Mouse (Mus musculus): ENCODE data around the gene Sept10. TPM values are rescaled to one million over a fixed set of nuclear protein-coding genes. Genes with fewer than 3 reads are reported as not detected.

Gene Sept10
- 22.1 and 27.1 TPM in 2 replicates for polyA plus RNA-seq (2012; rRNA removed)

DNA sequence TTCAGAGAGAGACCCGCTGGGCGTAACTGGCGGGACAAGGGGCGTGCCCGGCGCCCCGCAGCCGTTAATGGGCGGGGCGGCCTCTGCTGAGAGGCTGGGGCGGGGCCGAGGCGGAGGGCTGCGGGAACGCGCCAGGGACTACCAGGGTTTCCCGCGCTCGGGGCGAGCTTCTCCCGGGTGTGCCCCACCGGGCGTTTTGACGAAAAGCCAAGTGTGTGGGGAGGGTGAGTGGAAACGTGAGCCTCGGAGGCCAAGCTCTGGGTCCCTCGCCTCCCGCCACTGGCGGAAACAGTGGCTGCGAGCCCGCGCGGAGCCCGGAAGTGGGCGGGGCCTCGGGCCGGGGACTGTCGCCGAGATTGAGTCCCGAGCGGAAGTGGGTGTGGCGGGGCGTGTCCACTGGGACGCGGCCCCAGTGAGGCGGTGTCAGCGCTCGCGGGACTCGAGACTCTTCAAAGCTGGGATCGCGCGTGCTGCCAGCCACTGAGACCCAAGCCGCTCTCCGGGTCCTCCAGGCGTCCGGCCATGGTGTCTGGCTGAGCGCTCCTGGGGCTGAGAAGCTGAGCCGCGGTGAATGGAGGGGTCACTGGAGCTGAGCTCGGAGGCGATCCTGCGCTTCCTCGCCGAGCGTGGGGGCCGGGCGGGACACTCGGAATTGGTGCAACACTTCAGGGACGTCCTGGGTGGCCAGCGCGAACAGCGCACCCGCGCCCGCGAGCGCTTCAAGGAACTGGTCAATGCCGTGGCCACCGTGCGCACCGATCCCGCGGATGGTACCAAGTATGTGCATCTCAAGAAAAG lies at the start of gene Sept10, which contains the start of gene Sowahc:
Sept10 (minus strand) TSS at position 375 of the 798 bp plus-strand sequence.
Sowahc (plus strand) TSS at position 481 of the 798 bp plus-strand sequence.
- TF ChIP-seq POLR2A (IDR thresholded peaks at IDR 0.05; ENCODE audit: borderline replicate concordance, extremely low read depth, insufficient read depth, insufficient read length, poor library complexity, severe bottlenecking) (peak; percentile 83), CTCF (IDR thresholded peaks at IDR 0.05; ENCODE audit: borderline replicate concordance, extremely low read depth, insufficient read depth, insufficient read length) (no peak)
- peak; percentile 97 for DNase-seq (ENCODE audit: low read depth)

DNA sequence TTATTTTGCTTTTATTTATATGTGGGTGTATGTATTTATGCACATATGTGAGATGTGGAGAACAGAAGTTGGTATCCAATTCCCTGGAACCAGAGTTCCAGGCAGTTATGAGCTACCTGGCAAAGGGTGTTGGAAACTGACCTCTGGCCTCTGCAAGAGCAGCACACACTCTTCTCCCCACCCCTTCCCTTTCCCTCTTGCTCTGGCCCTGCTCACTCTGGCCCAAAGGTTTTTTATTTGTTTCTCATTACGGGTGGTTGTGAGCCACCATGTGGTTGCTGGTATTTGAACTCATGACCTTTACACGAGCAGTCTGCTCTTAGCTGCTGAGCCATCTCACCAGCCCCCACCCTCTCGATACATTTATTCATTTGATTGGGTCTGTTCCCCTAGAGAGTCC lies 47.1 kb upstream of the Sept10 start:
- no peak for TF ChIP-seq CTCF (IDR thresholded peaks at IDR 0.05; ENCODE audit: borderline replicate concordance, extremely low read depth, insufficient read depth, insufficient read length)
- DNase-seq (ENCODE audit: low read depth) = no peak

DNA sequence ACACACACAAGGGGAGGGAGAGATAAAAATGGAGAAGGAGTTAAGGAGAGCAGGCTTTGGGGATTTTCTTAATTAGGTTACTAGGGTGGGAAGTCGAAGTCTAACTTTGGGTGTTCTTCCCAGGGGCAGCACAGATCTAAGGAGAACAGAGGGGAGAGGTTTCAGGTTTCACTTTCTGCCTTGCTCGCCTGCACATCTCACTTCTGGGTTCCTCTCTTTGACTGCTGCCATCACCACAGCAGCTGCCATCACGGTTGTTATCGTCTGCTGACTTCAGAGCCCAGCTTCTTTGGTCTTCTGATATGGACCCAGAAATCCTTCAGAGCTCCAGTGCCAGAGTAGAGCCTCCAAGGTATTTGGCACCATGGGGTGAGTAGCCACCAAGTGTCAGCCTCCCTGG lies 46.5 kb upstream of the Sept10 start:
- TF ChIP-seq POLR2A (IDR thresholded peaks at IDR 0.05; ENCODE audit: borderline replicate concordance, extremely low read depth, insufficient read depth, insufficient read length, poor library complexity, severe bottlenecking) = no peak
- no peak for TF ChIP-seq CTCF (IDR thresholded peaks at IDR 0.05; ENCODE audit: borderline replicate concordance, extremely low read depth, insufficient read depth, insufficient read length)
- DNase-seq (ENCODE audit: low read depth) = no peak

DNA sequence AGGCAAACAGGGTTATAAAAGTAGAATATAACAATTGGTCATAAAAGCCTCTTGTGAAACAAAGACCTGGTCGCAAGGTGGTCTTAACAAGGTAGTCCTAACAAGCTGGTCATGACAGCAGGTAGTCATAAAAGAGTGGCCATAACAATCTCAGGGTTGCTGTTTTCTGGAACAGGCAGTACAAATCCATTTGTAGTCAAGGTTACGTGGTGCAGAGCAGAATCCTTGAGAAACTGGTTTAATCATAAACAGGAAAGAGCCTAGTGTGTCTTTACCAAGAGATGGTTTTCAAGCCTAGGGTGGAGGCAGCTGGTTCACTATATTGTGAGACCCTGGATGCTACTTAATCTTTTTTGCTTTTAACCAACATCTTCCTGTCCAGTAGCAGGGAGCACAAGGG lies 45.6 kb upstream of the Sept10 start:
- no peak for DNase-seq (ENCODE audit: low read depth)
- TF ChIP-seq POLR2A (IDR thresholded peaks at IDR 0.05; ENCODE audit: borderline replicate concordance, extremely low read depth, insufficient read depth, insufficient read length, poor library complexity, severe bottlenecking) (no peak), CTCF (IDR thresholded peaks at IDR 0.05; ENCODE audit: borderline replicate concordance, extremely low read depth, insufficient read depth, insufficient read length) (no peak)

DNA sequence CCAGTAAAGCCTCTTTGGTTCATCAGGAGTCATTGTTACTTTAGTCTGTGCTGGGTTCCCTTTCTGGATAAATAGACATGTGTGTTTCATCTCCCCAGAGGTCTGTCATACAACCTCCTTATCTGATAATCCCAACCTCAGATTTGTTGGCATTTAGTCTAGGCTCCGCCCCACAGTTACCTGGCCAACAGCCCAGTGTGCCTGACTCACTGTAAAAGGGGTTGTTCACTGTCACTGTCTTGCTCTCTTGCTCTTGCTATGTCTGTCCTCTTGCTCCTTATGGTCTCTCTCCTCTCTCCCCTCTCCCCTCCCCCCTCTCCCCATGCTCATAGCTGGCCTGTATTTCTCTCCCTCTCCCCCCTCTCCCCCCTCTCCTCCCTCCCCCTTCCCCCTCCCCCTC lies 44.5 kb upstream of the Sept10 start:
- DNase-seq (ENCODE audit: low read depth) = no peak
- TF ChIP-seq CTCF (IDR thresholded peaks at IDR 0.05; ENCODE audit: borderline replicate concordance, extremely low read depth, insufficient read depth, insufficient read length) = no peak
- TF ChIP-seq POLR2A (IDR thresholded peaks at IDR 0.05; ENCODE audit: borderline replicate concordance, extremely low read depth, insufficient read depth, insufficient read length, poor library complexity, severe bottlenecking) = no peak

DNA sequence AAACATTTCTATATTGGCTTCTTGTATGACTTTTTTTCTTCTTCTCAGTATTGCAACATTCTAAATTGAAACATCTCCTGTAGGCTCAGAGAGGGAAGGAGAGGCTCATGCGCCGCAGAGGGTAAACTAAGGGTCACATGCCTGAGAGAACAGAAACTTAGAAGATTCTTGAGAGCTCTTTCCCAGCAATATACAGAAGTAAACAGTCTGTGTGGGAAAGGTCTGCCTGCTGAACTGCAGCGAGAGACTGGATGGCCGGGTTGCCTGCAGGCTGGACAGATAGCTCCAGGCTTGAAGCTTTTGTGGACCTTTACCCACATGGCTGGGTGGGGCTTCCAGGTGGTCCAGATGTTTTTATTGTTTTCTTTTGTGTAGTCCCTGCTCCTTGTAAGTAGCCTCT lies 44.0 kb upstream of the Sept10 start:
- no peak for DNase-seq (ENCODE audit: low read depth)
- TF ChIP-seq CTCF (IDR thresholded peaks at IDR 0.05; ENCODE audit: borderline replicate concordance, extremely low read depth, insufficient read depth, insufficient read length) (no peak), POLR2A (IDR thresholded peaks at IDR 0.05; ENCODE audit: borderline replicate concordance, extremely low read depth, insufficient read depth, insufficient read length, poor library complexity, severe bottlenecking) (no peak)

DNA sequence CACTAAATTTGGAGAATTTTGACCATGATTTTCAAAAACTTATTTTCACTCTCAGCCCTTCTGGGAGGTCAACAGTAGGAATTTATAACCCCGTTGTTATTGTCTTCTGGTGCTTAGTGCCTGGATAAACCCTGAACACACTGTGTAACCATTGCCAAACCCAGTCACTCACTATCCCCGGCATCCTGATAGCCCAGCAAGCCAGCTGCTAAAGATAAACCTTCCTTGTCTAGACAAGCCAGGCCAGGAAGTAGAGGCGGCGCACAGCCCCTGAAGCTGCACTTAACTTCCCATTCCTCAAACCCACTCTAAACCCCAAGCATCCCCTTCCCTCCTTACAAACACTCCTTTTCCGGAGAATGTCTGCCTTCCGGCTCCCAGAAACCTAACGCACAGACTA lies 43.4 kb upstream of the Sept10 start:
- TF ChIP-seq POLR2A (IDR thresholded peaks at IDR 0.05; ENCODE audit: borderline replicate concordance, extremely low read depth, insufficient read depth, insufficient read length, poor library complexity, severe bottlenecking) = no peak
- TF ChIP-seq CTCF (IDR thresholded peaks at IDR 0.05; ENCODE audit: borderline replicate concordance, extremely low read depth, insufficient read depth, insufficient read length) = no peak
- no peak for DNase-seq (ENCODE audit: low read depth)

DNA sequence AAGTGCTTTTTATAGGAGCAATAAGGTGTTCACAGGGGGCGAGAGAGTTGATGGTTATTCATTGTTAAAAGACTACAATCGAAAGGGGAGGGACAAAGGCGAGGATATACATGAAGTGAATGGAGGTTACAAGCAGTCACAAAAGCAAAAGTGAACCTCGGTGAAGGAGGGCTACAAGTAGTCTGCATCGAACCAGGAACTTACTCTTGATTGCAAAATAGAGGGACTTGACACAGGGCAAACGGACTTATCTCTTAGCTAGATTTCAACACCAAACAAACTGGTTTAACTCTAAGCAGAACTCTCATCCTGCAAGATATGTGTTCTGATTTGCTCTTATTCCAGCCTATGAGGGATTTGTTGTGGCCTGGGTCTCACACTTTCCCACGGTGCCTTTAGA lies 41.3 kb upstream of the Sept10 start:
- DNase-seq (ENCODE audit: low read depth) = no peak
- TF ChIP-seq CTCF (IDR thresholded peaks at IDR 0.05; ENCODE audit: borderline replicate concordance, extremely low read depth, insufficient read depth, insufficient read length) = no peak
- TF ChIP-seq POLR2A (IDR thresholded peaks at IDR 0.05; ENCODE audit: borderline replicate concordance, extremely low read depth, insufficient read depth, insufficient read length, poor library complexity, severe bottlenecking) = no peak

DNA sequence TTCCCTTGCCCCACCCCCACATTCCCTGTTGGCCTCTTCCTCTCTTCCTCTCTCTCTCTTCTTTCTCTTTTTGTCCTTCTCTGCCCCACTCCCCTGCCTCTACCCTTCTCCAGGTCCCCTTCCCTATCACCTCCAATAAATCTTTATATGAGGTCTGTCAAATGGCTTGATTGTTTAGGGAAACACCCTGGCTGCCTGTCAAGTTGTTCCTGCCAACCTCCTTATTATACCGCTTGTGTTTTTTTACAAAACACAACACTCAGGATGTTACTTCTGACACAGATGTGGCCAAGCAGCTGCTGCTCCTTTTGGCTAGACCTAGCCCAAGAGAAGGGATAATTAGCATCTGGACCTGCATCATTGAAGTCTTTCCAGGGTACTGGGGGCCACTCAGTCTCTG lies 40.4 kb upstream of the Sept10 start:
- TF ChIP-seq CTCF (IDR thresholded peaks at IDR 0.05; ENCODE audit: borderline replicate concordance, extremely low read depth, insufficient read depth, insufficient read length) (no peak), POLR2A (IDR thresholded peaks at IDR 0.05; ENCODE audit: borderline replicate concordance, extremely low read depth, insufficient read depth, insufficient read length, poor library complexity, severe bottlenecking) (no peak)

DNA sequence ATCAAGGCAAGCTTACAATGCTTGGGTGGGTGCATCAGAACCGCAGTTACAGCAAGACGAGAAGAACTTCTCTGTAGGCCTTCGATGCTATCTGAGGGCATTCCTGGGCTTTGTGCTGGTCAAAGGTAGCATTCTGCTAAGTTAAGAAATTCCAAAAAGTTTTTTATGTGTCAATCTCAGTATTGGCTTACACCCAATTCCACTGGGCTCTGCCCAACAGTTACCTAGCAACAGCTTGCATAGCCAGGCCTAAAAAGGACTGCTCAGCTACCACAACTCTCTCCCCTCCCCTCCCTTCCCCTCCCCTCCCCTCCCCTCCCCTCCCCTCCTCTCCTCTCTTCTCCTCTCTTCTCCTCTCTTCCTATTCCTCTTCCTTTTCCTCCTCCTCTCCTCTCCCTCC lies 40.0 kb upstream of the Sept10 start:
- peak; percentile 76 for DNase-seq (ENCODE audit: low read depth)
- TF ChIP-seq POLR2A (IDR thresholded peaks at IDR 0.05; ENCODE audit: borderline replicate concordance, extremely low read depth, insufficient read depth, insufficient read length, poor library complexity, severe bottlenecking) = no peak

More for the DNA sequence above, 40.4 kb upstream of the Sept10 start:
- no peak for DNase-seq (ENCODE audit: low read depth)

DNA sequence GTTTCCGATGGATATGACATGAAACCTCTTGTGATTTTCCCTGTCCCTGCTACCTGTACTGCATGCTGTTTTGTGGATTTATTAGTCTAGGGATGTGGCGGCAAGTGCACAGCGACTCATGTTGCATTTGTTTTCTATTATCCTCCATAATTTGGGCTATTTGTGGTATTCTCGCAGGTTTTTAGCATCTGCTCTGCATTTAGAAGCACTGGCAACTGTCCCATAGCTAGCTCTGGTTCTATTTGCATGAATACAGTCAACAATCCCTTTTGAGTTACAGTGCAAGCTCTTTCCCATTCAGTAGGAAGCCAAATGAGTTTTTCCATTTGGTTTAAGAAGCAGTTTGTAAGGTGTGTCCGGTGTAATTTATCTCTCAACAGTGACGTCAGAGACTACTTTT lies 37.9 kb upstream of the Sept10 start:
- peak; percentile 47 for DNase-seq (ENCODE audit: low read depth)
- TF ChIP-seq CTCF (IDR thresholded peaks at IDR 0.05; ENCODE audit: borderline replicate concordance, extremely low read depth, insufficient read depth, insufficient read length) (no peak), POLR2A (IDR thresholded peaks at IDR 0.05; ENCODE audit: borderline replicate concordance, extremely low read depth, insufficient read depth, insufficient read length, poor library complexity, severe bottlenecking) (no peak)

DNA sequence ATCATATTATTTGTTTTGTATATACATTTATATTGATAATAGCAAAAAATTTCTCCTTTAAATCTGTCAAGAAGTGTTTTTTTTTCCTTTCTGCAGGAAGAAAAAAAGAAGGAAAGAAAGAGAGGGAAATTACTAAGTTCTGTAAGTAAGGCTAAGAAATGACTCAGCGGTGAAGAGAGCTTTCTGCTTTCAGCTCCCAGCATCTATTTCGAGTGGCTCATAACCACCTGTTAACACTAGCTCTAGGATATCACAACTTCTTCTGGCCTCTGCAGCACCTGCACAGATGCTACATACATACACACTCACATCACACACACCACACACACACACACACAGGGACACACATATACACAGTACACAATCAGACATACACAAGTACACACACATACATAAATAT lies 34.9 kb upstream of the Sept10 start:
- TF ChIP-seq CTCF (IDR thresholded peaks at IDR 0.05; ENCODE audit: borderline replicate concordance, extremely low read depth, insufficient read depth, insufficient read length) (no peak), POLR2A (IDR thresholded peaks at IDR 0.05; ENCODE audit: borderline replicate concordance, extremely low read depth, insufficient read depth, insufficient read length, poor library complexity, severe bottlenecking) (no peak)
- no peak for DNase-seq (ENCODE audit: low read depth)

Data from brain, embryonic 14.5 days (tissue).